Mouse (Mus musculus): ENCODE results near the gene Rpl22. TPM values are rescaled to one million over a fixed set of nuclear protein-coding genes. Genes with fewer than 3 reads are reported as not detected.

The Rpl22 gene
- total and polyA plus RNA-seq, 3 experiments, result 1,590 to 1,966 (median 1,935) TPM

Other genes starting within 250 kb of the Rpl22 start
- 0.38 and 1.5 TPM in 2 replicates for gene Tnfrsf25, start 209.8 kb upstream of the Rpl22 start, total RNA-seq (2012; rRNA removed)
- not detected in 2 replicates for gene Tnfrsf25, start 209.8 kb upstream of the Rpl22 start, total RNA-seq (2014; rRNA removed)
- gene Tnfrsf25, start 209.8 kb upstream of the Rpl22 start, polyA plus RNA-seq (2012; ENCODE audit: insufficient read length, low read depth), result not detected in 2 replicates
- 0.04 and 0.25 TPM in 2 replicates for gene Espn, start 173.4 kb upstream of the Rpl22 start, total RNA-seq (2012; rRNA removed)
- gene Espn, start 173.4 kb upstream of the Rpl22 start, total RNA-seq (2014; rRNA removed), result not detected in 2 replicates
- 0.08 TPM in 1 of 2 replicates, not detected in the other for gene Espn, start 173.4 kb upstream of the Rpl22 start, polyA plus RNA-seq (2012; ENCODE audit: insufficient read length, low read depth)
- not detected in 2 replicates for gene Hes2, start 166.9 kb upstream of the Rpl22 start, total RNA-seq (2012; rRNA removed)
- not detected in 2 replicates for gene Hes2, start 166.9 kb upstream of the Rpl22 start, total RNA-seq (2014; rRNA removed)
- gene Hes2, start 166.9 kb upstream of the Rpl22 start, polyA plus RNA-seq (2012; ENCODE audit: insufficient read length, low read depth), result not detected in 2 replicates
- gene Acot7, start 147.6 kb upstream of the Rpl22 start, total RNA-seq (2012; rRNA removed), result 55.1 and 61.6 TPM in 2 replicates
- 29.0 TPM in 2 replicates for gene Acot7, start 147.6 kb upstream of the Rpl22 start, total RNA-seq (2014; rRNA removed)
- gene Acot7, start 147.6 kb upstream of the Rpl22 start, polyA plus RNA-seq (2012; ENCODE audit: insufficient read length, low read depth), result 71.1 and 83.3 TPM in 2 replicates
- gene Gpr153, start 51.5 kb upstream of the Rpl22 start, total RNA-seq (2012; rRNA removed), result 0.21 and 0.30 TPM in 2 replicates
- 0.61 and 0.70 TPM in 2 replicates for gene Gpr153, start 51.5 kb upstream of the Rpl22 start, total RNA-seq (2014; rRNA removed)
- 1.4 and 1.8 TPM in 2 replicates for gene Gpr153, start 51.5 kb upstream of the Rpl22 start, polyA plus RNA-seq (2012; ENCODE audit: insufficient read length, low read depth)
- gene Hes3, start 34.1 kb upstream of the Rpl22 start, total RNA-seq (2012; rRNA removed), result 0.13 and 0.21 TPM in 2 replicates
- not detected in 2 replicates for gene Hes3, start 34.1 kb upstream of the Rpl22 start, total RNA-seq (2014; rRNA removed)
- 0.17 TPM in 1 of 2 replicates, not detected in the other for gene Hes3, start 34.1 kb upstream of the Rpl22 start, polyA plus RNA-seq (2012; ENCODE audit: insufficient read length, low read depth)
- gene Icmt, start 28.5 kb upstream of the Rpl22 start, total RNA-seq (2012; rRNA removed), result 21.5 and 27.4 TPM in 2 replicates
- 17.8 and 18.5 TPM in 2 replicates for gene Icmt, start 28.5 kb upstream of the Rpl22 start, total RNA-seq (2014; rRNA removed)
- gene Icmt, start 28.5 kb upstream of the Rpl22 start, polyA plus RNA-seq (2012; ENCODE audit: insufficient read length, low read depth), result 24.2 and 29.8 TPM in 2 replicates
- 0.21 and 0.51 TPM in 2 replicates for gene Rnf207, start 6.7 kb upstream of the Rpl22 start, total RNA-seq (2012; rRNA removed)
- not detected in 2 replicates for gene Rnf207, start 6.7 kb upstream of the Rpl22 start, total RNA-seq (2014; rRNA removed)
- gene Rnf207, start 6.7 kb upstream of the Rpl22 start, polyA plus RNA-seq (2012; ENCODE audit: insufficient read length, low read depth), result not detected in 2 replicates
- 0.88 and 3.4 TPM in 2 replicates for gene Chd5, start 12.9 kb downstream of the Rpl22 start, total RNA-seq (2012; rRNA removed)
- 0.44 and 0.49 TPM in 2 replicates for gene Chd5, start 12.9 kb downstream of the Rpl22 start, total RNA-seq (2014; rRNA removed)
- gene Chd5, start 12.9 kb downstream of the Rpl22 start, polyA plus RNA-seq (2012; ENCODE audit: insufficient read length, low read depth), result 1.2 and 2.7 TPM in 2 replicates
- 0.29 and 0.68 TPM in 2 replicates for gene Nphp4, start 151.0 kb downstream of the Rpl22 start, total RNA-seq (2012; rRNA removed)
- 0.15 TPM in 1 of 2 replicates, not detected in the other for gene Nphp4, start 151.0 kb downstream of the Rpl22 start, total RNA-seq (2014; rRNA removed)
- gene Nphp4, start 151.0 kb downstream of the Rpl22 start, polyA plus RNA-seq (2012; ENCODE audit: insufficient read length, low read depth), result 0.09 TPM in 1 of 2 replicates, not detected in the other
- gene Kcnab2, start 152.1 kb downstream of the Rpl22 start, total RNA-seq (2012; rRNA removed), result 56.3 and 58.3 TPM in 2 replicates
- gene Kcnab2, start 152.1 kb downstream of the Rpl22 start, total RNA-seq (2014; rRNA removed), result 35.3 and 35.7 TPM in 2 replicates
- gene Kcnab2, start 152.1 kb downstream of the Rpl22 start, polyA plus RNA-seq (2012; ENCODE audit: insufficient read length, low read depth), result 95.8 and 116 TPM in 2 replicates